Mouse (Mus musculus) olfactory bulb, adult 2 months (tissue): ENCODE data around the gene Lage3.

Source experiments
- CTCF ChIP-seq: fragments of 200-500 bp; IDR thresholded peaks from 2 replicates; pipeline ENCODE4 v1.5.1; 2012; ENCODE audit warnings: low read depth, mild to moderate bottlenecking, low read length, moderate library complexity; ENCODE audit not compliant: insufficient read depth
- POLR2A ChIP-seq: fragments of 200-500 bp; IDR thresholded peaks from 2 replicates; pipeline ENCODE4 v1.6.1; 2012; ENCODE audit warnings: mild to moderate bottlenecking, low read depth, low read length, moderate library complexity; ENCODE audit not compliant: insufficient read depth

DNA sequence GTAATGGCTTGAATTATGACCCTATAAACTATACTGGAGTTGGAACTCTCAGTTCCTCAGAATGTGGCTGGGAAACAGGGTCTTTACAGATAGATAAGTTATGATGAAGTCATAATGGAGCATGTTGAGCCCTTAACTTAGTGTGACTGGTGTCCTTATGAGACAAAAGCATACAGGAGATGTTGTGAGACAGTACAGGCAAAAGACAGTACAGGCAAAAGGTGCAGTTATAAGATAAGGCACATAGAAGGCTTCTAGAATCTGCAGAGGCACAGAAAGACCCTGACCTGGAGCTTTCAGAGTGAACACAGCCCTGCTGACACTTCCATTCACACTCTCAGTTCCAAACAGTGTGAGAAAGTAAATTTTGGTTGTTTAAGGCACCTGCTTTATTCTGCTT, 34.7 kb upstream of the Lage3 start:
- no peak for TF ChIP-seq CTCF
- no peak for TF ChIP-seq POLR2A
